Mouse (Mus musculus): ENCODE measurements around the gene Cyp4f16. TPM values are rescaled to one million over a fixed set of nuclear protein-coding genes. Genes with fewer than 3 reads are reported as not detected.
A peak's percentile ranks its signal among the peaks of the same experiment; 100 is the strongest.
"Not testable (repeated sequence)": the region's sequence is repeated elsewhere in the genome, so short reads cannot be mapped to it uniquely, and the experiment has no call there.

The Cyp4f16 gene
- polyA plus RNA-seq, 1 experiment, result 19.6 TPM

DNA sequence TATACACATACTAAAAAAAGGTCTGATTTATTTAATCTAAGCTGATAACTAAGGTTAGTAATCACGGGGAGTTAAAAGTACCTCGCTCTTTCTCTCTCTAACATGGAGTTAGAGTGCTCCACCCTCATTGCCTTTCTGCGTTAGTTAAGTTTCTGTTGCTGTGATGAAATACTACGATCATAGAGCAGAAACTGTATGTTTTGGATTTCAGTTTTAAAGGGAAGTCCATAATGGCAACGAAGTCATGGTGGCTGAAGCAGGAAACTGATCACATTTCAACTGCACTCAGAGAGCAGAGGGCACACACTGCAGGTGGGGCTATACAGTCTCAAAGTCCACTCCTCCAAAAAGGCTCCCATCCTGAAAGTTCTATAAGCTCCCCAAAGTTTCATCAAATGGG, 13.5 kb upstream of the Cyp4f16 start:
- no peaks in the 10 kb centered on the region for H3K79me2 ChIP-seq (ENCODE audit: control insufficient read depth, insufficient read depth)
- no peaks in the 10 kb centered on the region for H3K27me3 ChIP-seq (ENCODE audit: control insufficient read depth, insufficient read depth, insufficient read length)
- TF ChIP-seq USF1 (IDR thresholded peaks at IDR 0.05; ENCODE audit: low read depth) (no peak), MYOG (IDR thresholded peaks at IDR 0.05; ENCODE audit: control insufficient read depth, extremely low read depth, insufficient read length) (no peak), CEBPB (IDR thresholded peaks at IDR 0.05; ENCODE audit: low read depth) (no peak), MYOD1 (IDR thresholded peaks at IDR 0.05; ENCODE audit: control insufficient read depth, insufficient read length, low read depth) (no peak), FOSL1 (IDR thresholded peaks at IDR 0.05; ENCODE audit: insufficient read depth, low read length, poor library complexity, severe bottlenecking) (no peak), MAX (IDR thresholded peaks at IDR 0.05) (no peak), CTCF (IDR thresholded peaks at IDR 0.05; ENCODE audit: control insufficient read depth, insufficient read depth, insufficient read length) (no peak)
- no peaks in the 10 kb centered on the region for H3K79me3 ChIP-seq (ENCODE audit: low read depth)
- no peak overlapping the region for H3K4me3 ChIP-seq (ENCODE audit: insufficient read depth, poor library complexity, severe bottlenecking)
- H3K36me3 ChIP-seq (ENCODE audit: control insufficient read depth, insufficient read depth), result no peaks in the 10 kb centered on the region
- H3ac ChIP-seq (ENCODE audit: control insufficient read depth, insufficient read length, low read depth), result no peak overlapping the region

DNA sequence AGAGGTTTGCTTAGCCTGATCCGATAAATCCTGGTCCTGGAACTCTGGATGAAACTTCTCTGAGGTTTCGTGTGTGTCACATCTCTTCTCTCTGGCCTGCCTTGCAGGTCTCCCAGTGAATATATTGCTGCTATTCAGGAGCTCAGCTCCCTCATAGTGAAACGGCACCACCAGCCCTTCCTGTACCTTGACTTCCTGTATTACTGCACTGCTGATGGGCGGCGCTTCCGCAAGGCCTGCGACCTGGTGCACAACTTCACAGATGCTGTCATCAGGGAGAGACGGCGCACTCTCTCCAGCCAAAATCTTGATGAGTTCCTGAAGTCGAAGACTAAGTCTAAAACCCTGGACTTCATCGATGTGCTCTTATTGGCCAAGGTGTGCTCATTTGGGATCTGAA, 12.5 kb upstream of the Cyp4f16 start:
- H3K4me3 ChIP-seq (ENCODE audit: insufficient read depth, poor library complexity, severe bottlenecking), result no peak overlapping the region
- H3K36me3 ChIP-seq (ENCODE audit: control insufficient read depth, insufficient read depth), result no peaks in the 10 kb centered on the region
- no peaks in the 10 kb centered on the region for H3K79me2 ChIP-seq (ENCODE audit: control insufficient read depth, insufficient read depth)
- H3K27me3 ChIP-seq (ENCODE audit: control insufficient read depth, insufficient read depth, insufficient read length), result no peaks in the 10 kb centered on the region
- no peak overlapping the region for H3ac ChIP-seq (ENCODE audit: control insufficient read depth, insufficient read length, low read depth)
- no peak for TF ChIP-seq CTCF (IDR thresholded peaks at IDR 0.05; ENCODE audit: control insufficient read depth, insufficient read depth, insufficient read length)
- no peak for TF ChIP-seq MAX (IDR thresholded peaks at IDR 0.05)
- no peak for TF ChIP-seq MYOD1 (IDR thresholded peaks at IDR 0.05; ENCODE audit: control insufficient read depth, insufficient read length, low read depth)
- H3K79me3 ChIP-seq (ENCODE audit: low read depth), result no peaks in the 10 kb centered on the region

DNA sequence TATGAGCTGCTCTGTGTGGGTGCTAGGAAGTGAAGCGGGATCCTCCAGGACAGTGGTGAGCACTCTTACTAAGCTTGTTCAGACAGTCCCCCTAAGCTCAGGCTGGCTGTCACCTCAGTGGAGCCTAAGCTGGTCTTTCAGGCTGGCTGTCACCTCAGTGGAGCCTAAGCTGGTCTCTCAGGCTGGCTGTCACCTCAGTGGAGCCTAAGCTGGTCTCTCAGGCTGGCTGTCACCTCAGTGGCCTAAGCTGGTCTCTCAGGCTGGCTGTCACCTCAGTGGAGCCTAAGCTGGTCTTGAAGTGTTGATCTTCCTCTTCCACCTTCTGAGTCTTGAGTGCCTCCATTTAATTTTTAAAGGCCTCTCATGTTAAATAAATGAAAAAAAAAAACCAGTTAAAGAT, 10.0 kb upstream of the Cyp4f16 start:
- not testable (repeated sequence) for H3K27me3 ChIP-seq (ENCODE audit: control insufficient read depth, insufficient read depth, insufficient read length); H3K79me2 ChIP-seq (ENCODE audit: control insufficient read depth, insufficient read depth); H3ac ChIP-seq (ENCODE audit: control insufficient read depth, insufficient read length, low read depth); H3K79me3 ChIP-seq (ENCODE audit: low read depth); H3K4me3 ChIP-seq (ENCODE audit: insufficient read depth, poor library complexity, severe bottlenecking); H3K36me3 ChIP-seq (ENCODE audit: control insufficient read depth, insufficient read depth)

DNA sequence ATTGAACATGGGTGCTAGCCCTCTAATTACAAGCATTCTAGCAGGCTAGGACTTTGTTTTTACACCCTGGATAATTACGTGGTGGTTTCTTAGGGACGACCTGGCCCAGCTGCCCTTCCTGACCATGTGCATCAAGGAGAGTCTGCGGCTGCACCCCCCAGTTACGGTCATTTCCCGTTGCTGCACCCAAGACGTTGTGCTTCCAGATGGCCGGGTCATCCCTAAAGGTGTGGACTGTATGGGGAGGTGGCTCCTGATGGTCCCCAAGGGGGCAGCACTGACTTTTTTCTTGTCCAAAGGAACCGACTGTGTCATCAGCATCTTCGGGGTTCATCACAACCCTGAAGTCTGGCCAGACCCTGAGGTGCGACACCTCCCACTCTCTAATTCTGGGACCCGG, 8.6 kb upstream of the Cyp4f16 start:
- TF ChIP-seq CTCF (IDR thresholded peaks at IDR 0.05; ENCODE audit: control insufficient read depth, insufficient read depth, insufficient read length) (no peak), MYOD1 (IDR thresholded peaks at IDR 0.05; ENCODE audit: control insufficient read depth, insufficient read length, low read depth) (no peak), MYOG (IDR thresholded peaks at IDR 0.05; ENCODE audit: control insufficient read depth, extremely low read depth, insufficient read length) (no peak), MAX (IDR thresholded peaks at IDR 0.05) (no peak), CEBPB (IDR thresholded peaks at IDR 0.05; ENCODE audit: low read depth) (no peak), FOSL1 (IDR thresholded peaks at IDR 0.05; ENCODE audit: insufficient read depth, low read length, poor library complexity, severe bottlenecking) (no peak), USF1 (IDR thresholded peaks at IDR 0.05; ENCODE audit: low read depth) (no peak)
- Histone ChIP-seq H3ac (ENCODE audit: control insufficient read depth, insufficient read length, low read depth) (no peak overlapping the region), H3K27me3 (ENCODE audit: control insufficient read depth, insufficient read depth, insufficient read length) (no peaks in the 10 kb centered on the region), H3K4me3 (ENCODE audit: insufficient read depth, poor library complexity, severe bottlenecking) (no peak overlapping the region), H3K79me2 (ENCODE audit: control insufficient read depth, insufficient read depth) (no peaks in the 10 kb centered on the region), H3K36me3 (ENCODE audit: control insufficient read depth, insufficient read depth) (no peaks in the 10 kb centered on the region), H3K79me3 (ENCODE audit: low read depth) (no peaks in the 10 kb centered on the region)

DNA sequence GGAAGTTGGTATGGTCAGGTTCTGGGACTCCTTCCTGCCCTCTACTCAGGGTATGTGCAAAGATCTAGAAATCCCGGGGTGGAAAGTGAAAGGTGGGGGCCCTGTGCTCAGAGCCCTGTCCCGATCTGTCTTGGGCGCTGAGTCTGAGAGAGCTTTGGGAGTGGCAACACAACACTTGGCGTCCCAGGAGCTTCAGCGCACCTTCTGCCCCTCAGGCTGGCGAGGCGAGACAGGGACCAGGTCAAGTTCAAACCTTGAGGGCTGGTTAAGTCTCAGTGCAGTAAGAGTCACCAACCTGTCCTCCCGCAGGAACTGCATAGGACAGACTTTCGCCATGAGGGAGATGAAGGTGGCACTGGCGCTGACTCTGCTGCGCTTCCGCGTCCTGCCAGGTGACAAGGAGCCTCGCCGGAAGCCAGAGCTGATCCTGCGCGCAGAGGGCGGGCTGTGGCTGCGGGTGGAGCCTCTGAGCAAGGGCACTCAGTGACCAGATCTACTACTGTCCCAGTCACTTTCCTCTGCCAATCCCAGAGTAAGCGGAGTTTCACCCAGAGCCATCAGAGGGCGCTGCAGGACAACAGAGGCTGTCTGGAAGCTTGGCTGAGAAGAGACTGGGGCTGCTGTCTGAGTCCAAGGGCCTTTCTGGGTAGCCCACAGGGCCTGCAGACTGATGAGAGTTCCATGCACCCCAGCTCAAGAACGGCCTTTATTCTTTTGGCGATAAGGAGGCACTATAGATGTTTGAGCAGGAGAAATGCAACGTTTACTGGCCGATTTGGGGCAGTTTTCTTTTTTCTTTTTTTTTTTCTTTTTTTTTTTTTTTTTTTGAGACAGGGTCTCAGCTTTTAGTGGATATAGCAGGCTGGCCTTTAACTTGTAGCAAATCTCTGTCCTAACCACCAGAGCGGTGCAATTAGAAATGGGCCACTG, 7.7 kb upstream of the Cyp4f16 start:
- no peak overlapping the region for H3K4me3 ChIP-seq (ENCODE audit: insufficient read depth, poor library complexity, severe bottlenecking)
- no peaks in the 10 kb centered on the region for H3K79me3 ChIP-seq (ENCODE audit: low read depth)
- no peak for TF ChIP-seq FOSL1 (IDR thresholded peaks at IDR 0.05; ENCODE audit: insufficient read depth, low read length, poor library complexity, severe bottlenecking)
- TF ChIP-seq MYOD1 (IDR thresholded peaks at IDR 0.05; ENCODE audit: control insufficient read depth, insufficient read length, low read depth), result no peak
- TF ChIP-seq CTCF (IDR thresholded peaks at IDR 0.05; ENCODE audit: control insufficient read depth, insufficient read depth, insufficient read length), result peak; percentile 55
- no peaks in the 10 kb centered on the region for H3K79me2 ChIP-seq (ENCODE audit: control insufficient read depth, insufficient read depth)
- H3K36me3 ChIP-seq (ENCODE audit: control insufficient read depth, insufficient read depth), result no peaks in the 10 kb centered on the region
- no peak overlapping the region for H3ac ChIP-seq (ENCODE audit: control insufficient read depth, insufficient read length, low read depth)
- no peaks in the 10 kb centered on the region for H3K27me3 ChIP-seq (ENCODE audit: control insufficient read depth, insufficient read depth, insufficient read length)

DNA sequence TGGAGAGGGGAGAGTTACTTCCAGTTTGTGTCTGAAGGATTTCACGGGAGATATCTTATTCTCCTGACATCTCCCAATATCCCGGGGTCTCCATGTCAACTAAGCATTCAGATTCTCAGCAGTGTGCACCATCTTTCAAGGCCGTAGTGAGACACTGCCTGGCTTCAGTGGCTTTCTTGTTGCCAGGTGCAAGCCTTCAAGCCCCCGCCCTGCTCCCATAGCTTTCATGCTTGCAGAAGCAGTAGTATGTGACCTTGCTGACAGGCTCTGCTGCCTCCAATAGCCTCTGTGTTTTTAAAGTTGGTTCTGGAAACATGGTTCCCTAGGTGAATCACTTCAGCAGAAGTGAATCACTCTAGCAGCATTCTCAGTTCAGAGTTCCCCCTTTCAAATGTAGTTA, 4.0 kb upstream of the Cyp4f16 start:
- H3K79me3 ChIP-seq (ENCODE audit: low read depth); H3K4me3 ChIP-seq (ENCODE audit: insufficient read depth, poor library complexity, severe bottlenecking); H3K27me3 ChIP-seq (ENCODE audit: control insufficient read depth, insufficient read depth, insufficient read length); H3K79me2 ChIP-seq (ENCODE audit: control insufficient read depth, insufficient read depth); H3K36me3 ChIP-seq (ENCODE audit: control insufficient read depth, insufficient read depth); H3ac ChIP-seq (ENCODE audit: control insufficient read depth, insufficient read length, low read depth): not testable (repeated sequence)

All from C2C12 (cell line).